Mouse (Mus musculus) stomach, embryonic 14.5 days (tissue): ENCODE data around the gene Stac2. TPM values are rescaled to one million over a fixed set of nuclear protein-coding genes. Genes with fewer than 3 reads are reported as not detected.
A peak's percentile ranks its signal among the peaks of the same experiment; 100 is the strongest.

Experiments
- ATAC-seq: fragments of 200-750 bp; cut with Nextera tagmentation; 2 replicates; pipeline ENCODE4 v1.8.0; 2017; ENCODE audit warnings: low read depth, moderate TSS enrichment; ENCODE audit not compliant: insufficient number of reproducible peaks, insufficient read depth, low FRiP score
- H3K27ac ChIP-seq: fragments of 300-500 bp; sonication (generic); 2 replicates; pipeline ENCODE4 v1.5.1; 2014; ENCODE audit warnings: mild to moderate bottlenecking, low read length, moderate library complexity, mixed read lengths
- H3K27me3 ChIP-seq: fragments of 300-500 bp; sonication (generic); 2 replicates; pipeline ENCODE4 v1.6.1; 2014; ENCODE audit warnings: low read length, control low read depth, mixed read lengths; ENCODE audit not compliant: control insufficient read depth, insufficient read depth
- H3K36me3 ChIP-seq: fragments of 300-500 bp; sonication (generic); 2 replicates; pipeline ENCODE4 v1.6.1; 2014; ENCODE audit warnings: mild to moderate bottlenecking, control low read depth, low read length, moderate library complexity, mixed read lengths; ENCODE audit not compliant: control insufficient read depth, insufficient read depth
- H3K4me1 ChIP-seq: fragments of 300-500 bp; sonication (generic); 2 replicates; pipeline ENCODE4 v1.6.1; 2014; ENCODE audit warnings: low read length, control low read depth, mixed read lengths; ENCODE audit not compliant: control insufficient read depth, insufficient read depth
- H3K4me2 ChIP-seq: fragments of 300-500 bp; sonication (generic); replicated peaks from 2 replicates; pipeline ENCODE4 v1.6.1; 2014; ENCODE audit warnings: low read depth, low read length, control low read depth
- H3K4me3 ChIP-seq: fragments of 300-500 bp; sonication (generic); 2 replicates; pipeline ENCODE4 v1.5.1; 2014; ENCODE audit warnings: low read depth, low read length, control low read depth
- H3K9ac ChIP-seq: fragments of 300-500 bp; sonication (generic); replicated peaks from 2 replicates; pipeline ENCODE4 v1.6.1; 2014; ENCODE audit warnings: low read depth, mild to moderate bottlenecking, control low read depth, low read length, moderate library complexity, mixed read lengths
- H3K9me3 ChIP-seq: fragments of 300-500 bp; sonication (generic); 2 replicates; pipeline ENCODE4 v1.6.1; 2016; ENCODE audit warnings: low read depth, low read length, control low read depth; ENCODE audit not compliant: control insufficient read depth
- WGBS: fragments of 180-500 bp; shearing (Covaris S2); extraction: QIAGEN DNeasy Blood & Tissue Kit; methylation state at CpG from one replicate; pipeline ENCODE4 v1.1.7; 2014; 5-methylcytosine and 5-hydroxymethylcytosine counted together
- polyA plus RNA-seq: library from polyadenylated mRNA; unstranded; fragments of >200 nt; fragmentation: Nextera tagmentation; extraction: Ambion mirVana; gene quantifications from 2 replicates; pipeline ENCODE4 v1.2.1, GENCODE M21; 2014

Gene Stac2
- polyA plus RNA-seq, 1 experiment from 2014 or later: 0.30 TPM

DNA sequence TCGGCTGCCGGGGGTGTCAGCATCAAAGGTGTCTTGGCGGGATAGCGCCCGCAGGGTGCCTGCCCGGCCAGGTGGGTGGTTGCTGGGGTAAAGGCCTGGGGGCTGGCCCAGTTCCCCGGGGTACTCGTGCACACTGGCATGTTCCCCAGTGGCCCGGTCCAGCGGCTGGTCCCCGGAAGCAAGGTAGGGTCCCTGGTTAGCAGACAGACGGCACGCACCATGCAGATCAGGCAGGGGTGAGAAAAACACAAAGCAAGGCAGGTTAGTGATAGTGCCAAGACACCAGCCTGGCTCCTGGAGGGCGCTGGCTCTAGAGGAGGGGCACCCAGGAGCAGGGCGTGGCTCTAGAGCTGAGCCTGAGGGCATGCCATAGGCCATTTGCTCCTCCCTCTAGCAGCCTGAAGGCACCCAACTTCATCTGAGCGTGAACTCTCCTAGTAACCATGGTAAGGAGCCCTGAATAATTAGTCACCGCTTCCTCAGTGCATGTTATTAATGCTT is 50.0 kb downstream of the Stac2 start:
- Histone ChIP-seq H3K4me1 (peaks cover 4% of the 10 kb centered on the region; the same call in 1 of the 2 replicates), H3K27ac (no peak overlapping the region), H3K4me2 (0 out of 2 replicates have a peak overlapping the region, but pooled peaks have one; percentile 22), H3K36me3 (peaks cover 7% of the 10 kb centered on the region; the same call in 1 of the 2 replicates), H3K9me3 (no peaks in the 10 kb centered on the region), H3K9ac (no peak overlapping the region), H3K27me3 (no peaks in the 10 kb centered on the region), H3K4me3 (no peak overlapping the region)
- WGBS: 46% methylated on average over 17 of the region's 17 CpGs
- peak; percentile 46; the same call in 1 of the 2 replicates for ATAC-seq

DNA sequence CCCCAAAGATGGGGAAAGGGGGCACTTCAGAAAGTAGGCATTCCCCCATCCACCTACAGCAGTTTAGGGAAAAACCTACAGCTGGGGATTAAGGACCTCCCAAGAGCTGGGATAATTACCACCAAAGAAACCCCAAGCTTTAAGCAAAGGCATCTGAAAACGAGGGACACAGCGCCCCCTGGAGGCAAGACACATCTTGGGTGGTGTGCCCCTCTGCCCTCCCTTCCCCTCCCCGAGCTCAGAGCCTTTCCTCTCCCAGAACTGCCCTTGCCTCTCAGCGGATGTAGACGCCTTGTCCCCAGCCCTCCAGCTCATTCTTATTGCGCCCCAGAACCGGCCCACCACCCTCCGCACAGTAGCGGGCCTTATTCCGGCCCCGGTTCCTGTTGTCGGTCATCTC is 50.6 kb downstream of the Stac2 start:
- H3K9me3 ChIP-seq: no peaks in the 10 kb centered on the region
- H3K9ac ChIP-seq: 0 out of 2 replicates have a peak overlapping the region, but pooled peaks have one; percentile 14
- peak overlapping the region; percentile 22; the same call in 1 of the 2 replicates for H3K4me2 ChIP-seq
- WGBS: 18% methylated on average over 12 of the region's 12 CpGs
- H3K4me3 ChIP-seq: no peak overlapping the region
- ATAC-seq: no peak
- H3K27me3 ChIP-seq: no peaks in the 10 kb centered on the region
- peaks cover 4% of the 10 kb centered on the region; the same call in 1 of the 2 replicates for H3K4me1 ChIP-seq
- H3K27ac ChIP-seq: no peak overlapping the region
- peaks cover 7% of the 10 kb centered on the region; the same call in 1 of the 2 replicates for H3K36me3 ChIP-seq

DNA sequence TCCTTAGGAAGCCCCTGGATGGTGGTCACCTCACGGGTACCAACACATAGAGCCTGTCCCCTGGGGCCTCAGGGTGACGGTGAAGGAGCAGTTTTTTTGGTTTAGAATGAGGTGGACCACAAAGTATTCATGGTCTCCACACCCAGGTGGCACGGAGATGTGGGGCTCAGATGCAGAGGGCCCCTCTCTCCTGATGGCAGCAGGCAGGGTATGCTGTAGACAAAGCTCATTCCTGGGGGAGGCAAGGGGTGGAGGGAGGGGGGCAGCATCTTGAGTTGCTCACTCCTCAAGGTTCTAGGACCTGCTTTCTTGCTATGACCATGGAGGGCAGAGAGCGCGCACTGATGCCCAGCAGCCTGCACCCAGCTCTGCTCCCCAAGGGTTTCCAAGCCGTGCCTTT is 51.3 kb downstream of the Stac2 start:
- WGBS: 61% methylated on average over 6 of the region's 6 CpGs
- H3K27ac ChIP-seq: no peak overlapping the region
- H3K36me3 ChIP-seq: peaks cover 4% of the 10 kb centered on the region; the same call in 1 of the 2 replicates
- ATAC-seq: no peak
- no peaks in the 10 kb centered on the region for H3K27me3 ChIP-seq
- no peaks in the 10 kb centered on the region for H3K9me3 ChIP-seq
- H3K4me1 ChIP-seq: peaks cover 4% of the 10 kb centered on the region; the same call in 1 of the 2 replicates
- H3K4me2 ChIP-seq: no peak overlapping the region
- H3K9ac ChIP-seq: no peak overlapping the region
- H3K4me3 ChIP-seq: no peak overlapping the region

DNA sequence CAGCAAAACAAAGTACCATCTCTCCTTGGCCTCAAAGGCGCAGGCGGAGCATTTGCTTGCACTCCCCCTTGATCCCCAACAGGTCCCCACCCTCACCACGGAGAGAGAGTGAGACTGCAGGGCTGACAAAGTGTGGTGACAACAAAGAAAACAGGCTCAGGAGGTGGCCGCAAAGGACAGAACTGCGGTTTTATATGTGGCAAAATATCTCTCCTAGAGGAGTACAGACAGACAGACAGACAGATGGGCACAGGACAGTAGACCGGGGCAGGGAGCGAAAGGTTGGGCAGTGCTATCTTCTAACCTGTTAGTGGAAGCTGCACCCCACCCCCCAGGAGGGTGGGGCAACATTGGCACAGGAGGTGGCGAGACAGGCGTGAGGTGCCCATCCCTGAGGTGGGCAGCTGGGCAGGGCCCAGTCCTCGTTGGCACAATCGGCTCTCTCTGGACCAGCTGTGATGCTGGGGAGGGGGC is 51.9 kb downstream of the Stac2 start:
- Histone ChIP-seq H3K4me3 (no peak overlapping the region), H3K9ac (no peak overlapping the region)
- no peak for ATAC-seq

DNA sequence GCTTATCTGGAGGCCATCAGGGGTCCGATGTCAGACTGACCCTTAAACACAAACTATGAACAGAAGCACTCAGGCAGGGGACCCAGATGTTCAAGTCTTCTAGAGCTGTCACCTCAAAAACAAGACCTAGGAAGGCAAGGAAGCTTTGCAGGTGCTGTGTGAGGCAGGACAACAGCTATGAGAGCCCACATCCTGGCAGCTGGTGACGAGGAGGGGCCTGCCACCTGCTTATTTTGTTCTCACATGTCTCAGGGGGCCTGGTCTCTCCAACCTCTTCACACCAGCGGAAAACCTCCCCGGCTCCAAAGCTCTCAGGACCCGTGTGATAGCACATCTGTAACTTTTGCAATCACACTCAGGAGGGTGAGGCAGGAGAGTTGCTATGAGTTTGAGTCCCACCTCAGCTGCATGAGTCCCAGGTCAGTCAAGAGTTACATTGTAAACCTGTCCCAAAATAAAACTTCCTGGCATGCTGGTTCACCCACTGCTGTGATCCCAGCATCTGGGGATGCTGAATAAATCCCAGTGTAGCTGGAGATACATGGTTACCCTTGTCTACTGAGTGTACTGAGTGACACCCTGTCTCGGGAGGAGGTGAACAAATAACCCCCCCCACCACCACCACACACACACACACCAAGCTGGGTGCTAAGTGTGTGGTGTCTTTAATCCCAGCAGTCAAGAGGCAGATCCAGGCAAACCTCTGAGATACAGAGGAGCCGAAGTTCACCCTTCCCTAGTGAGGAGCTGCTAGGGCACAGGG is 52.7 kb downstream of the Stac2 start:
- Histone ChIP-seq H3K36me3 (peaks cover 4% of the 10 kb centered on the region; the same call in 1 of the 2 replicates), H3K4me2 (no peak overlapping the region), H3K27ac (no peak overlapping the region), H3K9me3 (no peaks in the 10 kb centered on the region), H3K9ac (no peak overlapping the region), H3K4me3 (no peak overlapping the region), H3K4me1 (peaks cover 4% of the 10 kb centered on the region; the same call in 1 of the 2 replicates), H3K27me3 (no peaks in the 10 kb centered on the region)
- WGBS: 24% methylated on average over 7 of the region's 7 CpGs
- no peak for ATAC-seq

More for the DNA sequence above, 51.9 kb downstream of the Stac2 start:
- Histone ChIP-seq H3K4me1 (peaks cover 4% of the 10 kb centered on the region; the same call in 1 of the 2 replicates), H3K27ac (no peak overlapping the region), H3K9me3 (no peaks in the 10 kb centered on the region), H3K36me3 (peaks cover 4% of the 10 kb centered on the region; the same call in 1 of the 2 replicates), H3K27me3 (no peaks in the 10 kb centered on the region), H3K4me2 (no peak overlapping the region)
- WGBS: 36% methylated on average over 11 of the region's 11 CpGs

DNA sequence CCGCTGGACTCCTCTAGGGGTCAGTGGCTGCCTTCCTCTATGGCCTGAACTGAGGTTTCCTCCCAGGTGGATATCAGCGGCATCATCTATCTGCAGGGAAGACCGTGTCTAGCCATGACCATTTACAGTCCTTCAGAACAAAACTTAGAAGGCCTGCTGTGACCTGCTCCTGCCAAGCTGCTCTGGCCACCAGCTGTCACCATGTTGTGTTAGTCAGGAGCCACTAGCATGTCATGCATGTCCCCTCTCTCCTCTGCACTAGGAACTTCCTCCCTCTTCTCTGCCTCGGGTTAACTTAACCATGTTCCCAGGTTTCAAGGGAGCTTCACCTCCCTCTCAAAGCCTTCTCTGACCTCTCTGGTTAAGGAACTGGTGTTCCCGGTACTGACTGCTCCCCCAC is 53.5 kb downstream of the Stac2 start:
- no peak overlapping the region for H3K27ac ChIP-seq
- 55% methylated on average over 5 of the region's 5 CpGs for WGBS
- H3K4me1 ChIP-seq: peaks cover 12% of the 10 kb centered on the region
- no peaks in the 10 kb centered on the region for H3K27me3 ChIP-seq
- H3K9ac ChIP-seq: no peak overlapping the region
- H3K4me2 ChIP-seq: no peak overlapping the region
- peaks cover 2% of the 10 kb centered on the region; the same call in 1 of the 2 replicates for H3K36me3 ChIP-seq
- H3K4me3 ChIP-seq: no peak overlapping the region
- no peaks in the 10 kb centered on the region for H3K9me3 ChIP-seq
- no peak for ATAC-seq

DNA sequence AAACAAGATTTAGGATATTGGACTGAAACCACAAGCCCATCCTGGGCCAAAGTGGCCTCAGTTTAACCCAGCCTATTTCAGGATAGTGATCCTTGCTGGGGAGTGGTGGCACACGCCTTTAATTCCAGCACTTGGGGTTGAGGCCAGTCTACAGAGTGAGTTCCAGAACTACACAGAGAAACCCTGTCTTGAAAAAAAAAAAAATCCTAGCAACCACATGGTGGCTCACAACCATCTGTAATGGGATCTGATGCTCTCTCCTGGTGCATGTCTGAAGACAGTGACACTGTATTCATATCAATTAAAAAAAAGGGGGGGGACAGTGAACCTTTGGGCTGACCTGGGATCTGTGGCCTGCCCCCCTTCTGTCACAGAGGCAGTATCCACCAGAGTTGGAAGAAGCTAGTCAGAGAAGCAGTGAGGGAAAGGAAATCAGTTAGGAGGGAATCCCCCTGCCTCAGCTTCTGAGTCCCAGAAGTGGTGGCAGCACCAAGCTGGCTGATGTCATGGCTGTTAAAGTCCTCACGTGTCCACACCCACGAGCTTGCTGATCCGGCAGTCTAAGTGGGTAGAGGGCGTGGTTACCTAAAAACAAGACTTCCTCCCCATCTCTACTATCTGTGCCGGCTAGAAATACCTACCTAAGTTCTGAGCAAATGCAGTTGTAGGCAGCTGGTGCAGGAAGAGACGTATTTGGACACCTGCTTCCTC is 54.2 kb downstream of the Stac2 start:
- no peak for ATAC-seq
- Histone ChIP-seq H3K4me1 (peaks cover 16% of the 10 kb centered on the region), H3K9ac (no peak overlapping the region), H3K36me3 (no peaks in the 10 kb centered on the region), H3K27me3 (no peaks in the 10 kb centered on the region), H3K9me3 (no peaks in the 10 kb centered on the region), H3K4me2 (no peak overlapping the region), H3K27ac (no peak overlapping the region), H3K4me3 (no peak overlapping the region)
- WGBS: 53% methylated on average over 7 of the region's 7 CpGs

DNA sequence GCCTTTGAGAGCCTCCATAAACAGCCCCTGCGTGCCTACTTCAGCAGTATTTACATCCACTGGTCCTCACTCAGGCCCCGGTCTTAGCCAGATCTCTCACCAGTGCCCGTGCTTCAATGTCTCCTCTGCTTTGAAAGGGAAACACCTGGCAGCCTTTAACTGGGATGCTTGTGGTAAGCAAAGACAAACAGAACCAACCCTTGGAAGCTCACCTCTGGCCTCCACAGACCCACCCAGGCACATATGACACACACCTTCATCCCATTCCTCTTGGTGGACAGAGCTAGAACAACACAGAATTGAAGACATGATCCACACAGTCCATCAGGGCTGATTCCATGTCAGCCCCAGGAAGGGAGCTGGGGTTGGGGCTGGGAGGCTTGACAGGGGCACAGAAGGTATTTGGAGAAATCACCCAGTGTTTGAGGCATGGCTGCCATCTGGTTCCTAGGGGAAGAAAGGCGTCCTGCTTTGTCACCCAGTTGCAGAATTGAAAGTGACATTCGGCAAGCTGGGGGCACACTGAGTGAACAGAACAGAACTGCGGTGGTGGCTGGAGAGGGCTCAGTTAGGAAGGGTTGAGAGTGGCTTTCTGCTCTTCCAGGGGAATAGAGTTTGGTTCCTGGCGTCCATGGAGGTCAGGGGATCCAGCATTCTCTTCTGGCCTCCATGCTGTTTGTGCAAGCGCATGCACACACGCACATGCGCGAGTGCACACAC is 55.0 kb downstream of the Stac2 start:
- Histone ChIP-seq H3K4me3 (no peak overlapping the region), H3K9ac (no peak overlapping the region), H3K27me3 (no peaks in the 10 kb centered on the region), H3K4me1 (peaks cover 16% of the 10 kb centered on the region), H3K36me3 (no peaks in the 10 kb centered on the region), H3K4me2 (no peak overlapping the region), H3K27ac (no peak overlapping the region), H3K9me3 (no peaks in the 10 kb centered on the region)
- WGBS: 70% methylated on average over 11 of the region's 11 CpGs
- no peak for ATAC-seq
